Mouse (Mus musculus): ENCODE results near the gene Jkamp.

Gene Jkamp

DNA sequence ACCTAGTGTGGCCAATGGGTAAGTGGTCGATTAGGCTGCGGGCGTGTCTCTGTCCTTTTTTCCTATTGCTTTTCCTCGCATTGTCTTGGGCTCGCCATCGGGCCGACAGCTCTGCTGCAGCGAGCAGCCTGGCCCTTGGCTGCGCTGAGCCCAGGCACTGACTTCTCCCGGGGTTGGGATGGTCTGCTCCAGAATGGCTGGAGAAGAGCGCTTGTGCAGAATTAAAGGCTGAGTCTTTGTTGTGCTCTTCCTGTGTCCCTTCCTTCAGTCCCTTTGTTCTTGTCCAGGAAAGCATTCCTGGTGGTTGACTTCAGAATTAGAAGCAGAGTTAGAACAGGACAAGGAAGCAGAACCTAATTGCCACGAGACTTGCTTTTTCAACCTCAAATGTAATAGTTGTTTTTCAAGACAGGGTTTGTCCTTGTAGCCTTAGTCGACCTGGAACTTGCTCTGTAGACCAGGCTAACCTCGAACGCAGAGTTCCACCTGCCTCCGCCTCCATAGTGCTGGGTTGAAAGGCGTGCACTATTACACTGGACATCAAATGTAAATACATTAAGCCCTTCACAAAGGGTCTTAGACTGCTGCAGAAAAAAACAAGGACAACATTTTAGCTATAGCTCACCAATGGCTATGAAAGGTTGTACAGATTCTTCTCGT lies 907 bp downstream of the Jkamp start:
- DNase-seq (ENCODE audit: low read depth, low spot score), result no peak

DNA sequence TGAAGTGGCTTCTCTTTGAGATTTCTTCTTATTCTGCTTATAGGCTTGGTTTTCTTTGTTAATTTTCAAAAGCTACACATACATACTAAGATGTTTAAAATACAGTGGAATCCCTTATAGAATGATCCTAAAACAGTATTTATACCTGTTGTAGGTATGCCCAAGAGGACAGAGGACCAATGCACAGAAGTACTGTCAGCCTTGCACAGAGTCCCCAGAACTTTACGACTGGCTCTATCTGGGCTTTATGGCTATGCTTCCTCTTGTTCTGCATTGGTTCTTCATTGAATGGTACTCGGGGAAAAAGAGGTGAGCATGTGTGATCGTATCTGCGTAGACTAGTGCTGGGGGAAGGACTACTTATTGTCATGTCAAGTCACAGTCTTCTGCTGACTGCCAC lies 4.4 kb downstream of the Jkamp start:
- DNase-seq (ENCODE audit: low read depth, low spot score), result no peak

GRCm38 (mm10) chr12:72096966-72097365 lies 11.6 kb downstream of the Jkamp start:
- no peak for DNase-seq (ENCODE audit: low read depth, low spot score)

- peak; percentile 66 for DNase-seq (ENCODE audit: low read depth, low spot score)
Observed at GRCm38 (mm10) chr12:72102776-72103175, 17.4 kb downstream of the Jkamp start.

DNA sequence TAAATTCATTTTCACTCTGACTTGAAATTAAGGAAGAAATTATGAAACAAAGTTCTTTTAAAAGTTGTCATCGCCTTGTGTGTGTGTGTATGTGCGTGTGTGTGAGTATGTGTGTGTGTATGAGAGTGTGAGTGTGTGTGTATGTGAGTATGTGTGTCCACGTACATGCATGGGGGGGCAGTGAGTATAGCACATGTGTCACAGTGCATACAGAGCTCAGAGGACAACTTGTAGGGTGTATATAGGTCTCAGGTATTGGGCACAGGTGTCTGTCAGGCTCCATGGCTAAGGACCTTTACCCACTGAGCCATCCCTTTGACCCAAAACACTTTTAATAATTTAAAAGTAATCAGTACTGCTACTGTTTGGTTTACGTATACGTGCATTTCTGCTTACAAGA lies 18.6 kb downstream of the Jkamp start:
- no peak for DNase-seq (ENCODE audit: low read depth, low spot score)

GRCm38 (mm10) chr12:72104525-72105281 lies 19.3 kb downstream of the Jkamp start:
- peak; percentile 79 for DNase-seq (ENCODE audit: low read depth, low spot score)

GRCm38 (mm10) chr12:72115126-72115525 lies 29.7 kb downstream of the Jkamp start:
- DNase-seq (ENCODE audit: low read depth, low spot score), result no peak

- DNase-seq (ENCODE audit: low read depth, low spot score), result peak; percentile 84
Observed at GRCm38 (mm10) chr12:72115686-72116345, 30.4 kb downstream of the Jkamp start.

GRCm38 (mm10) chr12:72129203-72129602 lies 43.8 kb downstream of the Jkamp start:
- no peak for DNase-seq (ENCODE audit: low read depth, low spot score)

- no peak for DNase-seq (ENCODE audit: low read depth, low spot score)
Observed at GRCm38 (mm10) chr12:72150786-72151185, 65.4 kb downstream of the Jkamp start.

Data from ES-CJ7 (cell line).